Mouse (Mus musculus) liver, postnatal 0 days (tissue): ENCODE measurements around the gene Cdc42ep2.

Experiments used
- CTCF ChIP-seq: sonication (generic); IDR thresholded peaks from 2 replicates; pipeline ENCODE4 v1.5.1; 2016; ENCODE audit warnings: antibody characterized with exemption, low read depth
- EP300 ChIP-seq: IDR thresholded peaks from 2 replicates; pipeline ENCODE4 v1.6.1; 2016; ENCODE audit warnings: antibody characterized with exemption, low read depth, mild to moderate bottlenecking

GRCm38 (mm10) chr19:5871683-5872082 lies 52.9 kb downstream of the Cdc42ep2 start:
- no peak for TF ChIP-seq EP300
- TF ChIP-seq CTCF: no peak
